Mouse (Mus musculus): ENCODE measurements around the gene Zfp607b. TPM values are rescaled to one million over a fixed set of nuclear protein-coding genes. Genes with fewer than 3 reads are reported as not detected.
A peak's percentile ranks its signal among the peaks of the same experiment; 100 is the strongest.

Gene Zfp607b
- polyA plus RNA-seq, 1 experiment: 1.6 TPM

DNA sequence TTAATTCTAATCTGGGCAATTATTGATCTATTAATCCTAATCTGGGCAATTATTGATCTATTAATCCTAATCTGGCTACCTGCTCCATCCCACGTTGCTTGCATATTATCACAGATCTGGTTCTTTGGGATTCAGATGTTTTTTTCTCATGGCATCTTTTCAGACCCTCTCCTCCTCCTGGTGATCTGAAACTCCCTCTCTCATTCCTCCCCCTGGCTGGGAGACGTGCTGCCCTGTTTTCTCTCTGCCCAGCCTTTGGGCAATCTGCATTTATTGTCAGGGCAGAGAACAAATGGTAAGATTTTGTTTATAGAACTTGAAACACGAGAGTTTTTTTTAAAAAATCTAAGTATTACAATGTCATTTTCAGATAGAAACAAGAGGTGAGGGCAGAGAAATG is 1.3 kb upstream of the Zfp607b start:
- peak overlapping the region; percentile 76; the same call in 1 of the 2 replicates for H3K9ac ChIP-seq (ENCODE audit: low read depth, poor library complexity, severe bottlenecking)

DNA sequence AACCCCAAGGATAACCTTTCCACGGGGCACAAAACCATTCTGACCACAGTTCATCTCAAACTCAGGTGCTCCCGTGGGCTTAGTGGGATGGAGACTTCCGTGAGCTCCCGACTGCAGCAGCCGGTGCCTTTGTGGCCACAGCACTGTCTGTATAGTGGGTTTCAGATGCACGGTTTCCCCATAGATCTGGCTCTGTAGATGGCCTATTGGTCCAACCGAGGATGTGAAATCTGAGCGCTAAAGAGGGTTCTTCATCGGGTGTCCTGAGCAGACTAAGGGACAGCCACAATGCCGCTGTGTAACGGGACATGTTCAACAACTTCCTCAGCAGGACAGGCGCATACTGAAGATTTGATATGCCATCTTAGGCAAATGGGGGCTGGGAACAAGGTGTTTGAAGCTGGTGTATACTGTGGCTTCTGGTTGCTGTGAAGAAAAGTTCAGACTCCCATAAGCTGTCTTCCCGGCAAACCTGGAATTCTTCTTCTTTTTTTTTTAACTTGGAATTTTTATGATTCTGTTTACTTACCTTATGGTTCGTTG is 823 bp upstream of the Zfp607b start:
- no peak for TF ChIP-seq POLR2A (IDR thresholded peaks at IDR 0.05; ENCODE audit: insufficient read depth, low read length)
- TF ChIP-seq CTCF (IDR thresholded peaks at IDR 0.05; ENCODE audit: low read depth, low read length): no peak
- no peak for TF ChIP-seq EP300 (IDR thresholded peaks at IDR 0.05; ENCODE audit: insufficient read depth, low read depth, low read length)
- no peaks in the 10 kb centered on the region for H3K27me3 ChIP-seq (ENCODE audit: control insufficient read depth, insufficient read depth, low read length, poor library complexity, severe bottlenecking)
- peak overlapping the region; percentile 76 for H3K9ac ChIP-seq (ENCODE audit: low read depth, poor library complexity, severe bottlenecking)
- H3K36me3 ChIP-seq (ENCODE audit: control insufficient read depth, insufficient read depth, low read length, poor library complexity, severe bottlenecking): no peaks in the 10 kb centered on the region
- no peaks in the 10 kb centered on the region for H3K9me3 ChIP-seq (replicated peaks; ENCODE audit: control insufficient read depth, insufficient read depth, low read length, poor library complexity, severe bottlenecking)
- H3K4me1 ChIP-seq (ENCODE audit: control insufficient read depth, insufficient read depth, low read length): no peaks in the 10 kb centered on the region
- H3K27ac ChIP-seq (ENCODE audit: insufficient read depth, low read length): no peak overlapping the region
- peak overlapping the region; percentile 34; the same call in 1 of the 2 replicates for H3K4me3 ChIP-seq (ENCODE audit: low read depth, low read length)

More for the DNA sequence above, 1.3 kb upstream of the Zfp607b start:
- Histone ChIP-seq H3K36me3 (ENCODE audit: control insufficient read depth, insufficient read depth, low read length, poor library complexity, severe bottlenecking) (no peaks in the 10 kb centered on the region), H3K9me3 (replicated peaks; ENCODE audit: control insufficient read depth, insufficient read depth, low read length, poor library complexity, severe bottlenecking) (no peaks in the 10 kb centered on the region), H3K27ac (ENCODE audit: insufficient read depth, low read length) (no peak overlapping the region), H3K4me1 (ENCODE audit: control insufficient read depth, insufficient read depth, low read length) (no peaks in the 10 kb centered on the region), H3K4me3 (ENCODE audit: low read depth, low read length) (no peak overlapping the region), H3K27me3 (ENCODE audit: control insufficient read depth, insufficient read depth, low read length, poor library complexity, severe bottlenecking) (no peaks in the 10 kb centered on the region)
- TF ChIP-seq CTCF (IDR thresholded peaks at IDR 0.05; ENCODE audit: low read depth, low read length) (no peak), POLR2A (IDR thresholded peaks at IDR 0.05; ENCODE audit: insufficient read depth, low read length) (no peak), EP300 (IDR thresholded peaks at IDR 0.05; ENCODE audit: insufficient read depth, low read depth, low read length) (no peak)

DNA sequence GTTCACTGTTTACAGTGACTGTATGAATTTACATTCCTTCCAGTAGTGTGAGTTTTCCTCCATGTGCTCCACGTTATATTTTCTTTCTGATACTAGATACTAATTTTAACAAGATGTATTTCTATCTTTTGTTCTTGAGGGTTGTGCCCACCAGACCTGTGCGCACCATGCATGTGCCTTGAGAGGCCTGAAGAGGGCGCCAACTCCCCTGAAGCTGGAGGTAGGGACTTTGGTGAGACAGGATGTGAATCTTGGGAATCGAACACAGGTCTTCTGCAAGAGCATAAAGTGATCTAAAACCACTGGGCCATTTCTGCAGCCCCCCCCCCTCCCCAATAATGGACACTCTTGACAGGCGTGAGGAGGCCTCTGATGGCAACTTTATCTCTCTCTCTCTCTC is 1.9 kb downstream of the Zfp607b start:
- Histone ChIP-seq H3K9ac (ENCODE audit: low read depth, poor library complexity, severe bottlenecking) (no peak overlapping the region), H3K4me3 (ENCODE audit: low read depth, low read length) (no peak overlapping the region), H3K36me3 (ENCODE audit: control insufficient read depth, insufficient read depth, low read length, poor library complexity, severe bottlenecking) (no peaks in the 10 kb centered on the region), H3K27ac (ENCODE audit: insufficient read depth, low read length) (no peak overlapping the region), H3K27me3 (ENCODE audit: control insufficient read depth, insufficient read depth, low read length, poor library complexity, severe bottlenecking) (no peaks in the 10 kb centered on the region), H3K9me3 (replicated peaks; ENCODE audit: control insufficient read depth, insufficient read depth, low read length, poor library complexity, severe bottlenecking) (no peaks in the 10 kb centered on the region), H3K4me1 (ENCODE audit: control insufficient read depth, insufficient read depth, low read length) (no peaks in the 10 kb centered on the region)
- TF ChIP-seq CTCF (IDR thresholded peaks at IDR 0.05; ENCODE audit: low read depth, low read length): peak; percentile 93
- TF ChIP-seq EP300 (IDR thresholded peaks at IDR 0.05; ENCODE audit: insufficient read depth, low read depth, low read length): no peak
- no peak for TF ChIP-seq POLR2A (IDR thresholded peaks at IDR 0.05; ENCODE audit: insufficient read depth, low read length)

GRCm38 (mm10) chr7:27696711-27697110 is 7.6 kb downstream of the Zfp607b start:
- H3K9ac ChIP-seq (ENCODE audit: low read depth, poor library complexity, severe bottlenecking): no peak overlapping the region
- no peak overlapping the region for H3K27ac ChIP-seq (ENCODE audit: insufficient read depth, low read length)
- H3K9me3 ChIP-seq (replicated peaks; ENCODE audit: control insufficient read depth, insufficient read depth, low read length, poor library complexity, severe bottlenecking): no peaks in the 10 kb centered on the region
- H3K4me3 ChIP-seq (ENCODE audit: low read depth, low read length): no peak overlapping the region
- H3K4me1 ChIP-seq (ENCODE audit: control insufficient read depth, insufficient read depth, low read length): no peaks in the 10 kb centered on the region
- no peaks in the 10 kb centered on the region for H3K27me3 ChIP-seq (ENCODE audit: control insufficient read depth, insufficient read depth, low read length, poor library complexity, severe bottlenecking)
- H3K36me3 ChIP-seq (ENCODE audit: control insufficient read depth, insufficient read depth, low read length, poor library complexity, severe bottlenecking): no peaks in the 10 kb centered on the region
- TF ChIP-seq CTCF (IDR thresholded peaks at IDR 0.05; ENCODE audit: low read depth, low read length): no peak
- TF ChIP-seq EP300 (IDR thresholded peaks at IDR 0.05; ENCODE audit: insufficient read depth, low read depth, low read length): no peak
- no peak for TF ChIP-seq POLR2A (IDR thresholded peaks at IDR 0.05; ENCODE audit: insufficient read depth, low read length)

DNA sequence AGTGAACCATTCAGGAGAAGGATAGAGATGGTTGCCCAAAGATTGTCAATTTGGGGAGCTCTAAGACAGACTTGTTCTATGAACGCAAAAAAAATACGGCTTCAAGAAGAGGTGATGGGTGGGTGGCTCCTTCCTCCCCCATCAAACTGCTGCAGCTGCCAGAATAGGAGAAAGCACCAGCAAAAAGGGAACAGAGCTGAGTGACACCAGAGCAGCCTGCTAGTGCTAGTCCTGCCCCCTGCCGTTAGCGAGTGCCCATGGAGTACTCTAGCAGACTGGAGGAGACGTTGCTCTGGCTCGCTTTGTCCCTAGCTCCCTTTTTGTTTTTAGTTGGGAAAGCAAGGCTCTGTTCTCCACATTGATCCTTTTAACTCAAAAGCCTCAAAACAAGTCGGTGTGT is 21.3 kb downstream of the Zfp607b start:
- Histone ChIP-seq H3K27ac (ENCODE audit: insufficient read depth, low read length) (no peak overlapping the region), H3K9me3 (replicated peaks; ENCODE audit: control insufficient read depth, insufficient read depth, low read length, poor library complexity, severe bottlenecking) (peaks cover 18% of the 10 kb centered on the region), H3K9ac (ENCODE audit: low read depth, poor library complexity, severe bottlenecking) (no peak overlapping the region), H3K4me1 (ENCODE audit: control insufficient read depth, insufficient read depth, low read length) (no peaks in the 10 kb centered on the region), H3K4me3 (ENCODE audit: low read depth, low read length) (no peak overlapping the region), H3K36me3 (ENCODE audit: control insufficient read depth, insufficient read depth, low read length, poor library complexity, severe bottlenecking) (no peaks in the 10 kb centered on the region), H3K27me3 (ENCODE audit: control insufficient read depth, insufficient read depth, low read length, poor library complexity, severe bottlenecking) (no peaks in the 10 kb centered on the region)
- TF ChIP-seq CTCF (IDR thresholded peaks at IDR 0.05; ENCODE audit: low read depth, low read length): no peak
- no peak for TF ChIP-seq POLR2A (IDR thresholded peaks at IDR 0.05; ENCODE audit: insufficient read depth, low read length)
- no peak for TF ChIP-seq EP300 (IDR thresholded peaks at IDR 0.05; ENCODE audit: insufficient read depth, low read depth, low read length)

DNA sequence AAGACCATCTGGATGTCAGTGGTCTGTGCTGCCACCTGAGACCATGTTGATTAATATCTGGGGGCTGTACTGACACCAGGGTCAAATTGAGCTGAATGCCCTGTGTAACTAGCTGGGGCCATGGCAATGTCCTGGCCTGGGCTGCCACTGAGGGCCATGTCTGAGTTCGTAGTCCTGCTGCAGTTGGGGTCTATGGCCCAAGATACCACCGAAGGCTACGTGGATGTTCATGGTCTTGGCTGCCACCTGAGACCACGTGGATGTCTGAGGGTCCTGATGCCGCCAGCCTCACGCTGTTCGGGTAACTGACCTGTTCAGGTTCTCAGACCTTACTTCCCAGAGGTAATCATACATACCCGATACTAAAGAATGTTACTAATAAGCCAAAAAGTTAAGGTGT is 32.8 kb downstream of the Zfp607b start:
- TF ChIP-seq CTCF (IDR thresholded peaks at IDR 0.05; ENCODE audit: low read depth, low read length) (no peak), EP300 (IDR thresholded peaks at IDR 0.05; ENCODE audit: insufficient read depth, low read depth, low read length) (no peak), POLR2A (IDR thresholded peaks at IDR 0.05; ENCODE audit: insufficient read depth, low read length) (no peak)
- no peak overlapping the region for H3K27ac ChIP-seq (ENCODE audit: insufficient read depth, low read length)
- no peak overlapping the region for H3K4me3 ChIP-seq (ENCODE audit: low read depth, low read length)
- no peaks in the 10 kb centered on the region for H3K36me3 ChIP-seq (ENCODE audit: control insufficient read depth, insufficient read depth, low read length, poor library complexity, severe bottlenecking)
- no peaks in the 10 kb centered on the region; the same call in 1 of the 2 replicates for H3K9me3 ChIP-seq (replicated peaks; ENCODE audit: control insufficient read depth, insufficient read depth, low read length, poor library complexity, severe bottlenecking)
- H3K9ac ChIP-seq (ENCODE audit: low read depth, poor library complexity, severe bottlenecking): no peak overlapping the region
- H3K4me1 ChIP-seq (ENCODE audit: control insufficient read depth, insufficient read depth, low read length): no peaks in the 10 kb centered on the region
- H3K27me3 ChIP-seq (ENCODE audit: control insufficient read depth, insufficient read depth, low read length, poor library complexity, severe bottlenecking): no peaks in the 10 kb centered on the region
